Mouse (Mus musculus): ENCODE results near the gene Myh14. TPM values are rescaled to one million over a fixed set of nuclear protein-coding genes. Genes with fewer than 3 reads are reported as not detected.

Myh14 gene
- polyA plus RNA-seq, 1 experiment from 2014 or later: 0.77 TPM

DNA sequence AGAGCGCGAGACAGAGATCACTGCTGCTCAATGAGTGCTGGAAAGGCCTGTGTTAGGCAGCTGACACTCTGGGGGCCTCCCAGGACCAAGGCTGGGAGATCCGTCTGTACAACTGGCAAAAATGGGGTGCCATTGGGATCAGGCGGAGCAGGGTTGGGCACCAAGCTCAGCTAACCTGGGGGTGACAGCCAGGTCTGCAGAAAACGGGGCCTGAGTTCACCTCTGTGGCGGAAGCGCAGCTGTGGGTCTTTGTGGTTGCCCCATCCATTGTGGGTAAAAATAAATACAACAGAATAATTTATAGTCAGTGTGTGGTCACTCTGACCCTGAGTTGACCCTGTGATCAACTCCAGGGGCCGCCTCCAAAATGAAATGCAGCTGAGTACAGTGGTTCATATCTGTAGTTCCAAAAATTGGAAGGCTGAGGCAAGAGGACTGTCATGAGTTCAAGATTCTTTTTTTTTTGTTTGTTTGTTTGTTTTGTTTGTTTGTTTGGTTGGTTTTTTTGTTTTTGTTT, 21.5 kb downstream of the Myh14 start:
- Histone ChIP-seq H3K36me3 (ENCODE audit: control insufficient read depth, insufficient read depth) (no peaks in the 10 kb centered on the region), H3K4me3 (ENCODE audit: low read depth, low read length) (no peak overlapping the region), H3K27me3 (ENCODE audit: control insufficient read depth, insufficient read depth, low read depth, low read length) (peaks cover 2% of the 10 kb centered on the region; the same call in 1 of the 2 replicates), H3K9ac (ENCODE audit: low read depth, low read length) (no peak overlapping the region), H3K27ac (ENCODE audit: low read length) (no peak overlapping the region), H3K4me1 (ENCODE audit: control insufficient read depth, low read depth, low read length) (no peaks in the 10 kb centered on the region), H3K4me2 (ENCODE audit: low read depth, low read length) (no peak overlapping the region), H3K9me3 (replicated peaks; ENCODE audit: control insufficient read depth, low read length) (no peaks in the 10 kb centered on the region)
- 54% methylated on average over 8 of the region's 8 CpGs for WGBS (ENCODE audit: insufficient replicate concordance)
- no peak for ATAC-seq (ENCODE audit: low read depth)

DNA sequence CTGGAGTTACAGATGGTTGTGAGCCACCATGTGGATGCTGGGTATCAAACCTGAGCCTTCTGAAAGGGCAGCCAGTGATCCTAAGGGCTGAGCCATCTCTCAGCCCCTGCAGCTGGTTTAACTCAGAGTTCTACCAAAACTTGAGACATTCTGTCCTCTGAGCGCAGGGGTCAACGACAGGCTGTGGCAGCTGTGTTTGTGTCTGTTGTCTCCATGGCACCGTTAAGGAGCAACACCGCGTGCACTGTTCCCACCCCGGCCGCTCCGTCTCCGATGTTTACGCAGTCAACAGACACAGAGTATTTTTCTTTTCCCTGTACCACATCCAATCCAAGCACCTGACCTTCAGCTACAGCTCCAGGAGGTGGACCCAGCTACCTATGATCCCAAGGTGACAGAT, 22.9 kb downstream of the Myh14 start:
- Histone ChIP-seq H3K27me3 (ENCODE audit: control insufficient read depth, insufficient read depth, low read depth, low read length) (peaks cover 2% of the 10 kb centered on the region; the same call in 1 of the 2 replicates), H3K4me2 (ENCODE audit: low read depth, low read length) (no peak overlapping the region), H3K36me3 (ENCODE audit: control insufficient read depth, insufficient read depth) (no peaks in the 10 kb centered on the region), H3K4me1 (ENCODE audit: control insufficient read depth, low read depth, low read length) (no peaks in the 10 kb centered on the region), H3K27ac (ENCODE audit: low read length) (no peak overlapping the region), H3K4me3 (ENCODE audit: low read depth, low read length) (no peak overlapping the region), H3K9me3 (replicated peaks; ENCODE audit: control insufficient read depth, low read length) (no peaks in the 10 kb centered on the region), H3K9ac (ENCODE audit: low read depth, low read length) (no peak overlapping the region)
- no peak for ATAC-seq (ENCODE audit: low read depth)
- 62% methylated on average over 10 of the region's 10 CpGs for WGBS (ENCODE audit: insufficient replicate concordance)

DNA sequence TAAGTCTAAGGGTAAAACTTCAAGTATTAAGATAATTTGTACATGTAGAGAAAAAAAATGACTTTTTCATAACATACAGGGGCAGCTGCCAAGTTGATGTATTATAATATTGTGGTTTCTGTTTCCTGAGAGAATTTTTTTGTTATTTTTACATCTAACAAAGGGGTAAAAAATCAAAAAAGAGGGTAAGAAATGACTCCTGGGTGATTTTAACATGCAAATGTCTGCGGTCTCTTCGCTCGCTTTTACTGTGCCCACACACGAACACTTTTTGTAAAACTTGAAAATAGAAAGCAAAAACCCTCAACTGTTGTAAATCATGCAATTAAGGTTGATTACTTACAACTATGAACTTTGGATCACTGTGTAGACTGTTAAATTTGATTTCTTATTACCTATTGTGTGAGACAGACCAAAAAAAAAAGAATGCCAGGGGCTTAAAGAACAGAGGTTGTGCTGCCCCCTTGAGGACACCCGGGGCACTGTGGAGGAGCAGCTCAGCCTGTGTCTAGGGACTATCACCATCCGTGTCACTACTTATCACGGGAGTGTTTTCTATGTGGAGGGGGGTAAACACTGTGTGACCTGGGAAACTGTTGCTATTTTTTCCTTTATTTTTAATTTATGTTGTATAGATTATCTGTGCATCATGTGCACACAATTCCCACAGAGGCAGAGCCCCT, 23.5 kb downstream of the Myh14 start:
- WGBS (ENCODE audit: insufficient replicate concordance): 48% methylated on average over 7 of the region's 7 CpGs
- no peak overlapping the region for H3K4me2 ChIP-seq (ENCODE audit: low read depth, low read length)
- ATAC-seq (ENCODE audit: low read depth): no peak
- H3K9ac ChIP-seq (ENCODE audit: low read depth, low read length): no peak overlapping the region
- no peaks in the 10 kb centered on the region for H3K36me3 ChIP-seq (ENCODE audit: control insufficient read depth, insufficient read depth)
- peaks cover 2% of the 10 kb centered on the region; the same call in 1 of the 2 replicates for H3K27me3 ChIP-seq (ENCODE audit: control insufficient read depth, insufficient read depth, low read depth, low read length)
- H3K9me3 ChIP-seq (replicated peaks; ENCODE audit: control insufficient read depth, low read length): no peaks in the 10 kb centered on the region
- no peaks in the 10 kb centered on the region for H3K4me1 ChIP-seq (ENCODE audit: control insufficient read depth, low read depth, low read length)
- H3K27ac ChIP-seq (ENCODE audit: low read length): no peak overlapping the region
- H3K4me3 ChIP-seq (ENCODE audit: low read depth, low read length): no peak overlapping the region

DNA sequence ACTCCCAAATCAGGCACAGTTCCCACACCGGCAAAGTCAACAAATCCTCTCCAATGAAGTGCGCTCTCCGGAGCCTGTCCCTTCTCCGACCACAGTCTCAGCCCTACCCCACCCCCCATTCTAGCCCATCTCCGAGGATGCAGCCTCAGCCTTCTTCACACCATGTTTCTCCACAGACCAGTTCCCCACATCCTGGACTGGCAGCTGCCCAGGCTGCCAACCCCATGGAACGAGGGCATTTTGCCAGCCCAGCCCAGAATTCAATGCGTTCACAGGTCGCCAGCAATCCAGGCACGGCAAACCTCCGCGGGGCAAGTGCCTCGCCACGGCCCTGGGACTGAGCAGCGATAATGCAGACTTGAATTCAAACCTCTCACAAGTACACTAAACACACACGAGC, 24.7 kb downstream of the Myh14 start:
- no peaks in the 10 kb centered on the region for H3K4me1 ChIP-seq (ENCODE audit: control insufficient read depth, low read depth, low read length)
- H3K36me3 ChIP-seq (ENCODE audit: control insufficient read depth, insufficient read depth): no peaks in the 10 kb centered on the region
- no peak overlapping the region for H3K27ac ChIP-seq (ENCODE audit: low read length)
- no peak overlapping the region for H3K4me2 ChIP-seq (ENCODE audit: low read depth, low read length)
- peaks cover 10% of the 10 kb centered on the region for H3K27me3 ChIP-seq (ENCODE audit: control insufficient read depth, insufficient read depth, low read depth, low read length)
- WGBS (ENCODE audit: insufficient replicate concordance): 23% methylated on average over 15 of the region's 15 CpGs
- H3K9me3 ChIP-seq (replicated peaks; ENCODE audit: control insufficient read depth, low read length): no peaks in the 10 kb centered on the region
- no peak overlapping the region for H3K9ac ChIP-seq (ENCODE audit: low read depth, low read length)
- no peak overlapping the region for H3K4me3 ChIP-seq (ENCODE audit: low read depth, low read length)
- no peak for ATAC-seq (ENCODE audit: low read depth)

- no peak overlapping the region for H3K27ac ChIP-seq (ENCODE audit: low read length)
- H3K27me3 ChIP-seq (ENCODE audit: control insufficient read depth, insufficient read depth, low read depth, low read length): peaks cover 16% of the 10 kb centered on the region
- H3K4me2 ChIP-seq (ENCODE audit: low read depth, low read length): no peak overlapping the region
- no peak for ATAC-seq (ENCODE audit: low read depth)
- H3K9me3 ChIP-seq (replicated peaks; ENCODE audit: control insufficient read depth, low read length): no peaks in the 10 kb centered on the region
- 58% methylated on average over 5 of the region's 5 CpGs for WGBS (ENCODE audit: insufficient replicate concordance)
- H3K9ac ChIP-seq (ENCODE audit: low read depth, low read length): no peak overlapping the region
- H3K4me1 ChIP-seq (ENCODE audit: control insufficient read depth, low read depth, low read length): no peaks in the 10 kb centered on the region
- no peak overlapping the region for H3K4me3 ChIP-seq (ENCODE audit: low read depth, low read length)
- no peaks in the 10 kb centered on the region for H3K36me3 ChIP-seq (ENCODE audit: control insufficient read depth, insufficient read depth)
Measured at GRCm38 (mm10) chr7:44645256-44645655, 25.4 kb downstream of the Myh14 start.

- H3K9ac ChIP-seq (ENCODE audit: low read depth, low read length): no peak overlapping the region
- no peaks in the 10 kb centered on the region for H3K36me3 ChIP-seq (ENCODE audit: control insufficient read depth, insufficient read depth)
- H3K27me3 ChIP-seq (ENCODE audit: control insufficient read depth, insufficient read depth, low read depth, low read length): peaks cover 38% of the 10 kb centered on the region
- ATAC-seq (ENCODE audit: low read depth): no peak
- 21% methylated on average over 8 of the region's 8 CpGs for WGBS (ENCODE audit: insufficient replicate concordance)
- H3K4me1 ChIP-seq (ENCODE audit: control insufficient read depth, low read depth, low read length): no peaks in the 10 kb centered on the region
- no peak overlapping the region for H3K4me2 ChIP-seq (ENCODE audit: low read depth, low read length)
- no peak overlapping the region for H3K4me3 ChIP-seq (ENCODE audit: low read depth, low read length)
- no peak overlapping the region for H3K27ac ChIP-seq (ENCODE audit: low read length)
- no peaks in the 10 kb centered on the region for H3K9me3 ChIP-seq (replicated peaks; ENCODE audit: control insufficient read depth, low read length)
Measured at GRCm38 (mm10) chr7:44641887-44642286, 28.8 kb downstream of the Myh14 start.

DNA sequence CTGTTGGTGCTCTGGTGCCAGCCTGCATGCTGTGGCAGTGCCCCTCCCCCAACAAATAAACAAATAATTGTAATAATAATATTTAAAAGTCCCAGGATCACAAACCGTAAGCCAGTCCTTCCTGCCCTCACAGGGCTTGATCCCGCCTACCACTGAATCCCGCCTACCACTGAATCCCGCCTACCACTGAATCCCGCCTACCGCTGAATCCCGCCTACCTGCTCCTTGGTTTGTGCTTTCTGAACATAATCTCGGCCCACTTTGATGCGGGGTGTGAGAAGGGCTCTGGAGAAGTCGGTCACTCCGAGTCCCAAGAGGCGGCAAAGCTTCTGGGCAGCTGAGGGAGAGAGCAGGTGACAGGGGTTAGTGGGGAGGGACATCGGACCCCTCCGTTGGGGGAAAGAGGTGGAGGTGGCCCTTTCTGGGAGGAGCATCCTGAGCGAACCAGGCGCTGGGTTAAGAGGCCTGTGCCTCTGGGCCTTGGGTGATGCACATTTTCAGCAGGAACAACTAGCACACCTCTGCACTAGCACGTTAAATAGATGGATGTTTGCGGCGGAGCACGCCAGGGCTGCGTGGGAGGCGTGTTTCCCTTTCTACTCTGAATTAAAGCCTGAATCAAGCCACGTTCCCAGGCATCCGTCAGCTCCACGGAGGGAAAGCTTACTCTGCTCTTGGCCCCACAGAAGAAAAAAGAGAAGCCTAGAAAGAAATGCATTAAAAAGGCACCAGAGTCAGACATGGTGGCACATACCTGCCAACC, 29.6 kb downstream of the Myh14 start:
- 0 out of 2 replicates have a peak overlapping the region, but pooled peaks have one; percentile 2 for H3K4me2 ChIP-seq (ENCODE audit: low read depth, low read length)
- no peaks in the 10 kb centered on the region for H3K36me3 ChIP-seq (ENCODE audit: control insufficient read depth, insufficient read depth)
- ATAC-seq (ENCODE audit: low read depth): no peak
- H3K27me3 ChIP-seq (ENCODE audit: control insufficient read depth, insufficient read depth, low read depth, low read length): peaks cover 38% of the 10 kb centered on the region
- no peaks in the 10 kb centered on the region for H3K4me1 ChIP-seq (ENCODE audit: control insufficient read depth, low read depth, low read length)
- H3K9ac ChIP-seq (ENCODE audit: low read depth, low read length): no peak overlapping the region
- 17% methylated on average over 25 of the region's 25 CpGs for WGBS (ENCODE audit: insufficient replicate concordance)
- H3K27ac ChIP-seq (ENCODE audit: low read length): no peak overlapping the region
- no peaks in the 10 kb centered on the region for H3K9me3 ChIP-seq (replicated peaks; ENCODE audit: control insufficient read depth, low read length)
- H3K4me3 ChIP-seq (ENCODE audit: low read depth, low read length): no peak overlapping the region

DNA sequence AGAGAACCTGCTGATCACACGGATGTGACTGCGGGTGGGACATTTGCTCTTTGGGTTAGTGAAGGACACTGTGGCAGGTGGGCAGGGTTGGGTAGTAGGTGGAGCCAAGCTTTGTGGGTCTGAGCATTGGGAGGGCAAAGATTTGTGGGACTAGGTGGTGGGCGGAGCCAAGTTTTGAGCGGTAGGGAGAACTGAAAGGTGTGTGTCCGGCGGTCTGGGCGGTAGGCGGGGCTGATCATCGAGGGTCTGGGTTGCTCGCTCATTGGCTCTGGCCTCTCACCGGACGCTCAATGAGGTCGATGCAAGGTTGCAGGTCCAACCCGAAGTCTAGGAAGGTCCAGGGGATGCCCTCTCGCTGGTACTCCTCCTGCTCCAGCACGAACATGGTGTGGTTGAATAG, 32.0 kb downstream of the Myh14 start:
- 2% methylated on average over 16 of the region's 16 CpGs for WGBS (ENCODE audit: insufficient replicate concordance)
- H3K9me3 ChIP-seq (replicated peaks; ENCODE audit: control insufficient read depth, low read length): no peaks in the 10 kb centered on the region
- H3K27me3 ChIP-seq (ENCODE audit: control insufficient read depth, insufficient read depth, low read depth, low read length): peaks cover 35% of the 10 kb centered on the region
- no peaks in the 10 kb centered on the region for H3K36me3 ChIP-seq (ENCODE audit: control insufficient read depth, insufficient read depth)
- no peak overlapping the region for H3K4me3 ChIP-seq (ENCODE audit: low read depth, low read length)
- no peak for ATAC-seq (ENCODE audit: low read depth)
- H3K9ac ChIP-seq (ENCODE audit: low read depth, low read length): no peak overlapping the region
- H3K4me2 ChIP-seq (ENCODE audit: low read depth, low read length): no peak overlapping the region
- no peaks in the 10 kb centered on the region for H3K4me1 ChIP-seq (ENCODE audit: control insufficient read depth, low read depth, low read length)
- no peak overlapping the region for H3K27ac ChIP-seq (ENCODE audit: low read length)

GRCm38 (mm10) chr7:44636684-44637083, 34.0 kb downstream of the Myh14 start:
- Histone ChIP-seq H3K36me3 (ENCODE audit: control insufficient read depth, insufficient read depth) (no peaks in the 10 kb centered on the region), H3K9me3 (replicated peaks; ENCODE audit: control insufficient read depth, low read length) (no peaks in the 10 kb centered on the region), H3K4me3 (ENCODE audit: low read depth, low read length) (no peak overlapping the region), H3K4me2 (ENCODE audit: low read depth, low read length) (no peak overlapping the region), H3K27ac (ENCODE audit: low read length) (no peak overlapping the region), H3K9ac (ENCODE audit: low read depth, low read length) (no peak overlapping the region), H3K4me1 (ENCODE audit: control insufficient read depth, low read depth, low read length) (no peaks in the 10 kb centered on the region), H3K27me3 (ENCODE audit: control insufficient read depth, insufficient read depth, low read depth, low read length) (peaks cover 37% of the 10 kb centered on the region)
- 63% methylated on average over 9 of the region's 9 CpGs for WGBS (ENCODE audit: insufficient replicate concordance)
- no peak for ATAC-seq (ENCODE audit: low read depth)

Measured in liver, embryonic 16.5 days (tissue).